Mouse (Mus musculus): ENCODE measurements around the gene Kif1a. TPM values are rescaled to one million over a fixed set of nuclear protein-coding genes. Genes with fewer than 3 reads are reported as not detected.
"Not testable (repeated sequence)": the region's sequence is repeated elsewhere in the genome, so short reads cannot be mapped to it uniquely, and the experiment has no call there.

The Kif1a gene
- polyA plus RNA-seq, 1 experiment from 2014 or later, result 303 TPM

DNA sequence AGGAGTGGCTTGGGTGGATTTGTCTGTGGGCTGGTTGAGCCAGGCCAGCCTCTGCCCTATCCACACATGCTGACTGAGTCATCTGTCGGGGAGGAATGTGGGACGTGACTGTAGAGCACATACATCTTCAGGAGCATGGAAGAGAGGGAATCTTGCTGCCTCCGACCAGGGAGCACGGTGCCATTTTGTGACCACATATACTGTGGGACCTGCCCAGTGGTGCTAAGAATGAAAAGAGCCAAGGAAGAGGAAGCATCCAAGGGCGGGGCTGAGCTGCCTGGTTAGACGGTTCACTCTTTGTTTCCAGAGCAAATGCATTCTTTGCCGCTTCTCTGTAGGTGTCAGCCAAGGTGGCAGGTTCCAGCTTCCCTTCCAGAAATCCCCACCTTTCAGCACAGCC lies 123.1 kb downstream of the Kif1a start:
- Histone ChIP-seq H3K4me1 (replicated peaks) (no peaks in the 10 kb centered on the region), H3K4me2 (no peak overlapping the region), H3K27ac (replicated peaks) (no peak overlapping the region), H3K36me3 (no peaks in the 10 kb centered on the region), H3K27me3 (no peaks in the 10 kb centered on the region), H3K9ac (no peak overlapping the region), H3K9me3 (no peaks in the 10 kb centered on the region), H3K4me3 (no peak overlapping the region)
- ATAC-seq (ENCODE audit: low read depth), result no peak
- 46% methylated on average over 7 of the region's 7 CpGs for WGBS

DNA sequence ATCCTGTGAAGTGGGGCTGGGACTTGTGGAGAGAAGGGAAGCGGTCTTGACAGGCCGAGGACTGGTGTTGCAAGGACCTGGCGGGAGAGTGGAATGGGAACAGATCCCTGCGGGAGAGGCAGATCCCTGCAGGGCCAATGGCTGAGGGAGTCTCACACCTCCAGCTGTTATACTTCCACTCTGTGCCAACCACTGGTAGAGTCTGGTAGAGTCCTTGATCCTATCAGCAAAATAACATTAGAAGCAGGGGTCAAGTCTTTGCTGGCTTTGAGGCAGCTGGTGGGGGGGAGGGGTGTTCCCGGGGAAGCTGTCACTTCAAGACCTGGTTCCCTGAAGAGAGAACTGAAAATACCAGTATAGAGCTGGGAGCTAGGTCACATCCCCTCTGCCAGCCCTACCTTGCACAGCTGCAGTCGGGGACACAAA lies 125.6 kb downstream of the Kif1a start:
- Histone ChIP-seq H3K4me2 (no peak overlapping the region), H3K36me3 (no peaks in the 10 kb centered on the region), H3K27ac (replicated peaks) (no peak overlapping the region), H3K4me3 (no peak overlapping the region), H3K9ac (no peak overlapping the region), H3K27me3 (no peaks in the 10 kb centered on the region), H3K9me3 (no peaks in the 10 kb centered on the region), H3K4me1 (replicated peaks) (0 out of 2 replicates have a peak, but pooled peaks cover 5% of the 10 kb centered on the region)
- ATAC-seq (ENCODE audit: low read depth), result no peak
- 54% methylated on average over 6 of the region's 6 CpGs for WGBS

DNA sequence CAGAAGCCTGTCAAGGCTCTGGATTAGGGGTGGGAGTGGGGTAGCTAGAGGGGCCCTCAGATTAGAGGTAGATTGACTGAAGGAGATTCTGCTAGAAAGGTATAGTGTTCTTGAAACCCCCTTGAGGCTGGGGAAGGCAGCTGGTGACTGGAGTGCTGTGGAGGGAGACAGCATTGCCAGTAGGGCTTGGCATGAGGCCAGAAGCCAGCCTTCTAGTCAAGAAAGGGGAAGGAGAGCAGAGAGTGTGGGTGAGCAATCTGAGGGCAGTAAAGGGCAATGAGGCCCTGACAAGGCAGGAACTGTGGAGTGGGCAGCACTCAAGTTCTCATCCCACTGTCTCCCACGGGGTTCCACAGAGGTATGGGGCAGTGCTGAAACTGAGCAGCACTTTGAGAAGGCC lies 128.9 kb downstream of the Kif1a start:
- H3K4me1 ChIP-seq (replicated peaks), result 0 out of 2 replicates have a peak, but pooled peaks cover 5% of the 10 kb centered on the region
- no peak overlapping the region for H3K4me3 ChIP-seq
- no peaks in the 10 kb centered on the region for H3K36me3 ChIP-seq
- ATAC-seq (ENCODE audit: low read depth), result no peak
- H3K27ac ChIP-seq (replicated peaks), result no peak overlapping the region
- no peak overlapping the region for H3K9ac ChIP-seq
- no peak overlapping the region for H3K4me2 ChIP-seq
- no peaks in the 10 kb centered on the region for H3K27me3 ChIP-seq
- 62% methylated on average over 1 of the region's 1 CpGs for WGBS
- no peaks in the 10 kb centered on the region for H3K9me3 ChIP-seq

GRCm38 (mm10) chr1:92971879-92972795 lies 129.6 kb downstream of the Kif1a start:
- Histone ChIP-seq H3K27me3 (no peaks in the 10 kb centered on the region), H3K9ac (no peak overlapping the region), H3K27ac (replicated peaks) (no peak overlapping the region), H3K4me1 (replicated peaks) (0 out of 2 replicates have a peak, but pooled peaks cover 5% of the 10 kb centered on the region), H3K36me3 (no peaks in the 10 kb centered on the region), H3K4me3 (no peak overlapping the region), H3K4me2 (no peak overlapping the region), H3K9me3 (no peaks in the 10 kb centered on the region)
- 91% methylated on average over 7 of the region's 7 CpGs for WGBS
- no peak for ATAC-seq (ENCODE audit: low read depth)

DNA sequence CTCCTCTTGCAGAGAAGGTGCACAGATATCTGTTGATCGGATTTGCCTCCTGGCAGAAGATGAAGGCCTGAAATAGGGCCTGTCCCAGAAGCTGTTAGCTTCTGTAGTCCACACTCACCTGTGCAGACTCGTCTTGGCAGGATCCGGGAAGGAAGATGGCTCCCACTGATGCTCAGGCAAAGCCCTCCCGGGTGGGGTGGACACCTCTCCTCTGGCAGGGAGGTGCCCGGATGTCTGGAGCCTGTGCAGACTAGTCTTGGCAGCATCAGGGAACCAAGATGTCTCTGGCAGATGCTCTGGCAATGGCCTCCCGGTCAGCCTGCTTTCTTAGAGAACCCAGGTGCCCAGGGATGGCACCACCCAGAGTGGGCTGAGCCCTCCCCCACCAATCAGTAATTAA lies 131.0 kb downstream of the Kif1a start:
- H3K36me3 ChIP-seq; H3K4me2 ChIP-seq; H3K27ac ChIP-seq (replicated peaks); ATAC-seq (ENCODE audit: low read depth); H3K9ac ChIP-seq; H3K4me1 ChIP-seq (replicated peaks); H3K27me3 ChIP-seq; H3K9me3 ChIP-seq; H3K4me3 ChIP-seq: not testable (repeated sequence)
- WGBS, result 89% methylated on average over 6 of the region's 6 CpGs

Other genes starting within 250 kb of the Kif1a start
- gene Ankmy1, start 199.0 kb downstream of the Kif1a start, polyA plus RNA-seq (2015; fragmentation: Nextera tagmentation; extraction: Ambion mirVana), result 0.70 and 0.74 TPM in 2 replicates
- 14.0 and 15.5 TPM in 2 replicates for gene Dusp28, start 195.0 kb downstream of the Kif1a start, polyA plus RNA-seq (2015; fragmentation: Nextera tagmentation; extraction: Ambion mirVana)
- 30.2 and 38.4 TPM in 2 replicates for gene Rnpepl1, start 191.2 kb downstream of the Kif1a start, polyA plus RNA-seq (2015; fragmentation: Nextera tagmentation; extraction: Ambion mirVana)
- gene Capn10, start 167.6 kb downstream of the Kif1a start, polyA plus RNA-seq (2015; fragmentation: Nextera tagmentation; extraction: Ambion mirVana), result 55.3 and 55.7 TPM in 2 replicates
- 0.23 and 0.60 TPM in 2 replicates for gene Gpr35, start 151.1 kb downstream of the Kif1a start, polyA plus RNA-seq (2015; fragmentation: Nextera tagmentation; extraction: Ambion mirVana)
- not detected in 2 replicates for gene Aqp12, start 95.6 kb downstream of the Kif1a start, polyA plus RNA-seq (2015; fragmentation: Nextera tagmentation; extraction: Ambion mirVana)
- gene Agxt, start 33.3 kb upstream of the Kif1a start, polyA plus RNA-seq (2015; fragmentation: Nextera tagmentation; extraction: Ambion mirVana), result not detected in 2 replicates
- 0.29 TPM in 1 of 2 replicates, not detected in the other for gene 2310007B03Rik, start 59.0 kb upstream of the Kif1a start, polyA plus RNA-seq (2015; fragmentation: Nextera tagmentation; extraction: Ambion mirVana)
- gene Crocc2, start 66.8 kb upstream of the Kif1a start, polyA plus RNA-seq (2015; fragmentation: Nextera tagmentation; extraction: Ambion mirVana), result 0.21 and 0.35 TPM in 2 replicates
- gene Sned1, start 133.9 kb upstream of the Kif1a start, polyA plus RNA-seq (2015; fragmentation: Nextera tagmentation; extraction: Ambion mirVana), result 10.2 and 11.5 TPM in 2 replicates
- gene Mterf4, start 204.0 kb upstream of the Kif1a start, polyA plus RNA-seq (2015; fragmentation: Nextera tagmentation; extraction: Ambion mirVana), result 33.2 and 37.2 TPM in 2 replicates
- gene Ppp1r7, start 240.9 kb upstream of the Kif1a start, polyA plus RNA-seq (2015; fragmentation: Nextera tagmentation; extraction: Ambion mirVana), result 50.5 and 58.4 TPM in 2 replicates
- 4.6 and 7.1 TPM in 2 replicates for gene Pask, start 241.5 kb upstream of the Kif1a start, polyA plus RNA-seq (2015; fragmentation: Nextera tagmentation; extraction: Ambion mirVana)

Measured in neural tube, embryonic 13.5 days (tissue).